Mouse (Mus musculus) layer of hippocampus, postnatal 25 days (tissue): ENCODE results near the gene Tor3a. TPM values are rescaled to one million over a fixed set of nuclear protein-coding genes. Genes with fewer than 3 reads are reported as not detected.

ENCODE experiments used
- DNase-seq, 2 experiments: peaks; one replicate each; pipeline ENCODE4 v3.0.0; 2022; ENCODE audit warnings: mixed read lengths in 2 of 2, low spot score in 1 of 2; ENCODE audit errors: extremely low spot score in 1 of 2
- total RNA-seq, 2 experiments: library from RNA; stranded (reverse); gene quantifications; 2 replicates each; pipeline ENCODE4 v1.2.3; 2021

Tor3a gene
- total RNA-seq, 2 experiments from 2014 or later, result 5.1 to 6.3 TPM

- no peak for DNase-seq
Observed at GRCm38 (mm10) chr1:156641808-156642207, 32.3 kb downstream of the Tor3a start.

- no peak for DNase-seq
Observed at GRCm38 (mm10) chr1:156640577-156640976, 33.6 kb downstream of the Tor3a start.

GRCm38 (mm10) chr1:156639455-156639854 is 34.7 kb downstream of the Tor3a start:
- no peak for DNase-seq

- DNase-seq, result no peak
Observed at GRCm38 (mm10) chr1:156635148-156635547, 39.0 kb downstream of the Tor3a start.

- DNase-seq, result no peak
Observed at GRCm38 (mm10) chr1:156633095-156633494, 41.1 kb downstream of the Tor3a start.

GRCm38 (mm10) chr1:156630965-156631364 is 43.2 kb downstream of the Tor3a start:
- DNase-seq, result no peak

- DNase-seq, result no peak
Observed at GRCm38 (mm10) chr1:156629984-156630383, 44.2 kb downstream of the Tor3a start.

- DNase-seq, result no peak
Observed at GRCm38 (mm10) chr1:156626729-156627128, 47.4 kb downstream of the Tor3a start.

- DNase-seq, result no peak
Observed at GRCm38 (mm10) chr1:156624231-156624630, 49.9 kb downstream of the Tor3a start.

- DNase-seq, result no peak
Observed at GRCm38 (mm10) chr1:156620951-156621350, 53.2 kb downstream of the Tor3a start.

- DNase-seq, result no peak
Observed at GRCm38 (mm10) chr1:156620292-156620909, 53.8 kb downstream of the Tor3a start.

- no peak for DNase-seq
Observed at GRCm38 (mm10) chr1:156617811-156618210, 56.3 kb downstream of the Tor3a start.

- DNase-seq, result no peak
Observed at GRCm38 (mm10) chr1:156616989-156617598, 57.1 kb downstream of the Tor3a start.

GRCm38 (mm10) chr1:156615381-156616133 is 58.6 kb downstream of the Tor3a start:
- DNase-seq, result no peak

GRCm38 (mm10) chr1:156614710-156615109 is 59.4 kb downstream of the Tor3a start:
- no peak for DNase-seq

- no peak for DNase-seq
Observed at GRCm38 (mm10) chr1:156613855-156614530, 60.2 kb downstream of the Tor3a start.

- no peak for DNase-seq
Observed at GRCm38 (mm10) chr1:156610257-156610656, 63.9 kb downstream of the Tor3a start.

- no peak for DNase-seq
Observed at GRCm38 (mm10) chr1:156608496-156608895, 65.7 kb downstream of the Tor3a start.

GRCm38 (mm10) chr1:156605940-156606339 is 68.2 kb downstream of the Tor3a start:
- DNase-seq, result no peak

- no peak for DNase-seq
Observed at GRCm38 (mm10) chr1:156605094-156605866, 68.9 kb downstream of the Tor3a start.
